Mouse (Mus musculus) adipocyte (in vitro differentiated cells): ENCODE data around the gene 2510009E07Rik.

ENCODE experiments used
- DNase-seq: peaks from one replicate; pipeline ENCODE4 v3.0.0-alpha.2; 2016; ENCODE audit warnings: low spot score

Gene 2510009E07Rik

GRCm38 (mm10) chr16:21694463-21695241, at the start of gene 2510009E07Rik:
TSS of gene 2510009E07Rik (minus strand) at chr16:21694665.
- no peak for DNase-seq

- no peak for DNase-seq
Measured at GRCm38 (mm10) chr16:21743401-21743800, 48.9 kb upstream of the 2510009E07Rik start.

- no peak for DNase-seq
Measured at GRCm38 (mm10) chr16:21742898-21743297, 48.4 kb upstream of the 2510009E07Rik start.

GRCm38 (mm10) chr16:21742191-21742870, 47.9 kb upstream of the 2510009E07Rik start:
- no peak for DNase-seq

GRCm38 (mm10) chr16:21741542-21741941, 47.1 kb upstream of the 2510009E07Rik start:
- no peak for DNase-seq

- no peak for DNase-seq
Measured at GRCm38 (mm10) chr16:21735638-21736037, 41.2 kb upstream of the 2510009E07Rik start.

- DNase-seq, result peak; percentile 93
Measured at GRCm38 (mm10) chr16:21727897-21728364, 33.5 kb upstream of the 2510009E07Rik start.

- no peak for DNase-seq
Measured at GRCm38 (mm10) chr16:21727421-21727820, 33.0 kb upstream of the 2510009E07Rik start.

GRCm38 (mm10) chr16:21724261-21724660, 29.8 kb upstream of the 2510009E07Rik start:
- no peak for DNase-seq

- DNase-seq, result no peak
Measured at GRCm38 (mm10) chr16:21719770-21720169, 25.3 kb upstream of the 2510009E07Rik start.

- no peak for DNase-seq
Measured at GRCm38 (mm10) chr16:21714516-21714915, 20.1 kb upstream of the 2510009E07Rik start.

GRCm38 (mm10) chr16:21710321-21710720, 15.9 kb upstream of the 2510009E07Rik start:
- DNase-seq, result no peak

- DNase-seq, result no peak
Measured at GRCm38 (mm10) chr16:21704691-21705090, 10.2 kb upstream of the 2510009E07Rik start.

- no peak for DNase-seq
Measured at GRCm38 (mm10) chr16:21702314-21702690, 7.8 kb upstream of the 2510009E07Rik start.

- DNase-seq, result no peak
Measured at GRCm38 (mm10) chr16:21701611-21702313, 7.3 kb upstream of the 2510009E07Rik start.

- DNase-seq, result no peak
Measured at GRCm38 (mm10) chr16:21698136-21698535, 3.7 kb upstream of the 2510009E07Rik start.

GRCm38 (mm10) chr16:21696946-21697345, 2.5 kb upstream of the 2510009E07Rik start:
- DNase-seq, result no peak

GRCm38 (mm10) chr16:21695242-21695578, 745 bp upstream of the 2510009E07Rik start:
- no peak for DNase-seq

- DNase-seq, result no peak
Measured at GRCm38 (mm10) chr16:21693981-21694462, 443 bp downstream of the 2510009E07Rik start.

GRCm38 (mm10) chr16:21690216-21690755, 4.2 kb downstream of the 2510009E07Rik start:
- DNase-seq, result no peak

- no peak for DNase-seq
Measured at GRCm38 (mm10) chr16:21689141-21689540, 5.3 kb downstream of the 2510009E07Rik start.

- no peak for DNase-seq
Measured at GRCm38 (mm10) chr16:21687406-21687805, 7.1 kb downstream of the 2510009E07Rik start.
